Mouse (Mus musculus): ENCODE data around the gene Lrrc19. TPM values are rescaled to one million over a fixed set of nuclear protein-coding genes. Genes with fewer than 3 reads are reported as not detected.
"Not testable (repeated sequence)": the region's sequence is repeated elsewhere in the genome, so short reads cannot be mapped to it uniquely, and the experiment has no call there.

Lrrc19 gene
- polyA plus RNA-seq, 1 experiment from 2014 or later = 0.89 TPM

DNA sequence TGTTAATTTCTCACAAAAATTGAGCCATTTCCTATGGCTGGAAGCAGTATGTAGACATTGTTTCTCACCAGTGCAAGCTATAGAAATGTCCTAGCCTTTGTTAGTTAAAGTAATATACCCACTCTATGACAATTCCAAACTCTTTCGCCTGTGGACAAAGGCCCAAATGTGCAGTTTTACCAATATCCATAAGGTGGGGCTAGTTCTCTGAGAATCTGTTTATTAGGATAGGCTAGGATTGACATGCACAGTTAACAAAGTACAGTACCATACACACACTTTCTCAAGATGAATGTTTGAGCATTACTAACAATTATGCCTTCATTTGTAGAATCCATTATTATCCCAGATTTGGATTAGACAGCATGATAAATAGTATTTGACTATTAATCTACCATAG lies 19.8 kb upstream of the Lrrc19 start:
- no peak overlapping the region for H3K27ac ChIP-seq (ENCODE audit: low read depth, low read length)
- 65% methylated on average over 1 of the region's 1 CpGs for WGBS
- DNase-seq (ENCODE audit: low spot score) (no peak), ATAC-seq (ENCODE audit: insufficient read depth, low FRiP score, low TSS enrichment) (no peak)
- H3K36me3 ChIP-seq (ENCODE audit: control insufficient read depth, insufficient read depth, low read length) = no peaks in the 10 kb centered on the region
- no peaks in the 10 kb centered on the region for H3K9me3 ChIP-seq (ENCODE audit: control insufficient read depth, low read length)
- no peak overlapping the region for H3K4me2 ChIP-seq (ENCODE audit: low read depth)
- H3K4me3 ChIP-seq (ENCODE audit: low read depth, low read length) = no peak overlapping the region
- no peak overlapping the region for H3K9ac ChIP-seq (ENCODE audit: low read length)
- H3K4me1 ChIP-seq (ENCODE audit: control insufficient read depth, insufficient read depth, low read length) = no peaks in the 10 kb centered on the region
- H3K27me3 ChIP-seq (ENCODE audit: control insufficient read depth, insufficient read depth, low read length) = no peaks in the 10 kb centered on the region

- H3K9ac ChIP-seq (ENCODE audit: low read length); H3K27ac ChIP-seq (ENCODE audit: low read depth, low read length); H3K4me2 ChIP-seq (ENCODE audit: low read depth); H3K4me1 ChIP-seq (ENCODE audit: control insufficient read depth, insufficient read depth, low read length); H3K27me3 ChIP-seq (ENCODE audit: control insufficient read depth, insufficient read depth, low read length); H3K4me3 ChIP-seq (ENCODE audit: low read depth, low read length); H3K9me3 ChIP-seq (ENCODE audit: control insufficient read depth, low read length); H3K36me3 ChIP-seq (ENCODE audit: control insufficient read depth, insufficient read depth, low read length); DNase-seq (ENCODE audit: low spot score); ATAC-seq (ENCODE audit: insufficient read depth, low FRiP score, low TSS enrichment): not testable (repeated sequence)
- WGBS = 93% methylated on average over 5 of the region's 5 CpGs
Measured at GRCm38 (mm10) chr4:94650426-94651175, 657 bp upstream of the Lrrc19 start.

DNA sequence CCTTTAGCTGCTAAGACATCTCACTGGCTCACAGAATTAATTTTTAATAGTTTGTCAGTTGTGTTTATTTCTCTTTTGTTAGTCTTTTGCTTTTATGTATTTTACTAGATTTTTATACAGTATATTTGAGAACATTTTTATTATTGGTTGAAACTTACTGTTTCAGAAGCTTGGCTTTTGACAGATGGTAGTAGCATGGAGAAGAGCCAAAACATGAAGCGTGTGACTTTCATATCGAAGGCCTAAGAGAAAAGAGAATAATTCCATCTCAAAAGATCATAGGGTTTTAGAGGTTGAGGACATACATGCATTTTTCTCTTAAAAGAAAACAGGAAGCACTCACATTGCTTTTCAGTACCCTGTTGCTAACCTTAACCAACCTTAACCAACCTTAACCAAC lies 6.8 kb downstream of the Lrrc19 start:
- no peaks in the 10 kb centered on the region for H3K36me3 ChIP-seq (ENCODE audit: control insufficient read depth, insufficient read depth, low read length)
- no peak overlapping the region for H3K4me2 ChIP-seq (ENCODE audit: low read depth)
- WGBS = 96% methylated on average over 2 of the region's 2 CpGs
- no peaks in the 10 kb centered on the region for H3K4me1 ChIP-seq (ENCODE audit: control insufficient read depth, insufficient read depth, low read length)
- ATAC-seq (ENCODE audit: insufficient read depth, low FRiP score, low TSS enrichment) = no peak
- no peak overlapping the region for H3K4me3 ChIP-seq (ENCODE audit: low read depth, low read length)
- DNase-seq (ENCODE audit: low spot score) = no peak
- no peaks in the 10 kb centered on the region for H3K9me3 ChIP-seq (ENCODE audit: control insufficient read depth, low read length)
- no peak overlapping the region for H3K9ac ChIP-seq (ENCODE audit: low read length)
- no peak overlapping the region for H3K27ac ChIP-seq (ENCODE audit: low read depth, low read length)
- no peaks in the 10 kb centered on the region for H3K27me3 ChIP-seq (ENCODE audit: control insufficient read depth, insufficient read depth, low read length)

- Histone ChIP-seq H3K9me3 (ENCODE audit: control insufficient read depth, low read length) (no peaks in the 10 kb centered on the region), H3K27me3 (ENCODE audit: control insufficient read depth, insufficient read depth, low read length) (no peaks in the 10 kb centered on the region), H3K4me2 (ENCODE audit: low read depth) (no peak overlapping the region), H3K27ac (ENCODE audit: low read depth, low read length) (no peak overlapping the region), H3K9ac (ENCODE audit: low read length) (no peak overlapping the region), H3K4me1 (ENCODE audit: control insufficient read depth, insufficient read depth, low read length) (no peaks in the 10 kb centered on the region; the same call in 1 of the 2 replicates), H3K4me3 (ENCODE audit: low read depth, low read length) (no peak overlapping the region), H3K36me3 (ENCODE audit: control insufficient read depth, insufficient read depth, low read length) (no peaks in the 10 kb centered on the region)
- WGBS = 88% methylated on average over 2 of the region's 2 CpGs
- DNase-seq (ENCODE audit: low spot score) (no peak), ATAC-seq (ENCODE audit: insufficient read depth, low FRiP score, low TSS enrichment) (no peak)
Measured at GRCm38 (mm10) chr4:94620077-94620476, 29.9 kb downstream of the Lrrc19 start.

GRCm38 (mm10) chr4:94614627-94615006 lies 35.3 kb downstream of the Lrrc19 start:
- ATAC-seq (ENCODE audit: insufficient read depth, low FRiP score, low TSS enrichment) (peak; percentile 79), DNase-seq (ENCODE audit: low spot score) (no peak)
- Histone ChIP-seq H3K4me2 (ENCODE audit: low read depth) (peak overlapping the region; percentile 60), H3K9ac (ENCODE audit: low read length) (peak overlapping the region; percentile 59), H3K36me3 (ENCODE audit: control insufficient read depth, insufficient read depth, low read length) (no peaks in the 10 kb centered on the region), H3K27me3 (ENCODE audit: control insufficient read depth, insufficient read depth, low read length) (no peaks in the 10 kb centered on the region), H3K27ac (ENCODE audit: low read depth, low read length) (peak overlapping the region; percentile 54), H3K9me3 (ENCODE audit: control insufficient read depth, low read length) (no peaks in the 10 kb centered on the region), H3K4me1 (ENCODE audit: control insufficient read depth, insufficient read depth, low read length) (no peaks in the 10 kb centered on the region; the same call in 1 of the 2 replicates), H3K4me3 (ENCODE audit: low read depth, low read length) (peak overlapping the region; percentile 60)
- WGBS = 0% methylated on average over 18 of the region's 18 CpGs

- Histone ChIP-seq H3K9ac (ENCODE audit: low read length) (peak within 1 kb of the TSS; percentile 59), H3K9me3 (ENCODE audit: control insufficient read depth, low read length) (no peaks in the 10 kb centered on the region), H3K4me3 (ENCODE audit: low read depth, low read length) (peak within 1 kb of the TSS; percentile 60), H3K4me1 (ENCODE audit: control insufficient read depth, insufficient read depth, low read length) (no peaks in the 10 kb centered on the region; the same call in 1 of the 2 replicates), H3K36me3 (ENCODE audit: control insufficient read depth, insufficient read depth, low read length) (no peaks in the 10 kb centered on the region), H3K27me3 (ENCODE audit: control insufficient read depth, insufficient read depth, low read length) (no peaks in the 10 kb centered on the region), H3K27ac (ENCODE audit: low read depth, low read length) (peak within 1 kb of the TSS; percentile 54), H3K4me2 (ENCODE audit: low read depth) (peak within 1 kb of the TSS; percentile 60)
- peak; percentile 99 for ATAC-seq (ENCODE audit: insufficient read depth, low FRiP score, low TSS enrichment)
- 2% methylated on average over 29 of the region's 29 CpGs for WGBS
- DNase-seq (ENCODE audit: low spot score) = peak; percentile 98
Measured at GRCm38 (mm10) chr4:94613972-94614626, 35.8 kb downstream of the Lrrc19 start, which contains the start of gene Ift74. Gene Ift74, plus strand, starts transcription at chr4:94614491.

GRCm38 (mm10) chr4:94610339-94610738 lies 39.6 kb downstream of the Lrrc19 start:
- WGBS = 76% methylated on average over 3 of the region's 3 CpGs
- DNase-seq (ENCODE audit: low spot score) = no peak
- Histone ChIP-seq H3K4me2 (ENCODE audit: low read depth) (no peak overlapping the region), H3K27me3 (ENCODE audit: control insufficient read depth, insufficient read depth, low read length) (no peaks in the 10 kb centered on the region), H3K27ac (ENCODE audit: low read depth, low read length) (no peak overlapping the region), H3K36me3 (ENCODE audit: control insufficient read depth, insufficient read depth, low read length) (no peaks in the 10 kb centered on the region), H3K9me3 (ENCODE audit: control insufficient read depth, low read length) (no peaks in the 10 kb centered on the region), H3K4me1 (ENCODE audit: control insufficient read depth, insufficient read depth, low read length) (no peaks in the 10 kb centered on the region), H3K4me3 (ENCODE audit: low read depth, low read length) (no peak overlapping the region), H3K9ac (ENCODE audit: low read length) (no peak overlapping the region)
- ATAC-seq (ENCODE audit: insufficient read depth, low FRiP score, low TSS enrichment) = no peak

GRCm38 (mm10) chr4:94605591-94605990 lies 44.4 kb downstream of the Lrrc19 start:
- Histone ChIP-seq H3K4me1 (ENCODE audit: control insufficient read depth, insufficient read depth, low read length) (0 out of 2 replicates have a peak, but pooled peaks cover 3% of the 10 kb centered on the region), H3K4me2 (ENCODE audit: low read depth) (no peak overlapping the region), H3K36me3 (ENCODE audit: control insufficient read depth, insufficient read depth, low read length) (no peaks in the 10 kb centered on the region), H3K9ac (ENCODE audit: low read length) (no peak overlapping the region), H3K27me3 (ENCODE audit: control insufficient read depth, insufficient read depth, low read length) (no peaks in the 10 kb centered on the region), H3K27ac (ENCODE audit: low read depth, low read length) (no peak overlapping the region), H3K4me3 (ENCODE audit: low read depth, low read length) (no peak overlapping the region), H3K9me3 (ENCODE audit: control insufficient read depth, low read length) (no peaks in the 10 kb centered on the region)
- DNase-seq (ENCODE audit: low spot score) (no peak), ATAC-seq (ENCODE audit: insufficient read depth, low FRiP score, low TSS enrichment) (no peak)
- 89% methylated on average over 2 of the region's 2 CpGs for WGBS
